Comparison of ENCODE assay signal across 12 mouse cellular contexts in the genomic region with DNA sequence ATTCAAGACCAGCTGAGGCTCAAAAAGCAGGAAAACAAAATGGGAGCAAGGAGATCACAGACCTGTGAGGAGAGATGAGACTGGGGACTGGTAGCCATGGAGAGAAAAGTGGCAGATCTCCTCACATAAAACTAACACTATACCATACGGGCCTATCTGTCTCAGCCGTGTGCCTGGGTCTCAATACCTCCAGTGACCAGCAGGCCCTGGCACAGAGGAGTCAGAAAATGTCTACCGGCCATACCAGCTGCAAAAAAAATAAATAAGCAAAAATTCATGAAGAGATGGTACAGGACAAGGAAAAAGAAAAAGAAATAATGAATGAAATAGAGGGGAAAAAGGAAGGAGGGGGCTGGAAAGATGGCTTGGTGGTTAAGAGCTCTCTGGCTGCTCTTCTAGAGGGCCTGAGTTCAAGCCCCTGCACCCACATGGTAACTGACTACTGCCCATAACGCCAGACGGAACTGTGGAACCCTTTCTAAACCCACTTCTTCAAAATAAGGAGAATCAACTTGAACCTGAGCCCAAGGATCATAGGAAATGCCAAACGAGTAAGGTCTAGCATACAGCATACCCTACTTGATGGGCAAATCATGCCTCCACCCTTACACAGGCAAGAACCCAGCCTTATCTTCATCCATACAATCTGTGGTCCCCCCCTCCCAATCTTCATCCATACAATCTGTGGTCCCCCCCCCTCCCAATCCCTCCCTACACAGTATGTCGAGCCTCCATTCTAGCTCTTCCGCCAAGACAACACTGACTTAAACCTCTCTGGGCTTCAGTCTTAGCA. TPM values are rescaled to one million over a fixed set of nuclear protein-coding genes. Genes with fewer than 3 reads are reported as not detected.
A peak's percentile ranks its signal among the peaks of the same experiment; 100 is the strongest.
DNase-seq lines count a peak whose midpoint lies in the region; ATAC-seq lines count a peak whose summit lies in the region.
"Had no signal": no experiment of that assay in that cellular context is flagged by ENCODE, and none has a peak within 500 bp of the region (broad histone marks: within the 10 kb centered on the region; RNA-seq: fewer than 3 reads in every experiment).

No protein-coding gene starts in this region.

- no peak overlapping the region for H3K4me3 ChIP-seq in heart, embryonic 14.5 days (ENCODE audit: control insufficient read depth in 1 of 2, insufficient read depth in 1 of 2, low read depth in 1 of 2, low read length in 2 of 2)
- H3K4me3 ChIP-seq in forebrain, embryonic 11.5 days (ENCODE audit: low read depth, low read length): peak overlapping the region; percentile 63
- H3K4me3 ChIP-seq in limb, embryonic 15.5 days: no peak overlapping the region; the same call in 1 of the 2 replicates

- no peak for DNase-seq in heart, adult 9 months (ENCODE audit: low spot score in 2 of 2)
- peak; percentile 17 for DNase-seq in A20 (ENCODE audit: low read depth, low spot score)
- DNase-seq in forebrain, embryonic 11.5 days (ENCODE audit: low spot score): no peak
- no peak for DNase-seq in adrenal gland, adult (ENCODE audit: inconsistent age in 2 of 2, low spot score in 1 of 2)
- no peak for DNase-seq in urinary bladder, adult 18-20 months (ENCODE audit: low spot score in 2 of 2)
- no peak for DNase-seq in ovary, postnatal 10 days (ENCODE audit: low spot score)
- DNase-seq: gastrocnemius, adult 2 months; kidney, adult 9 months; lung, postnatal 4 days; retina, postnatal 1 day had no signal

- peaks cover 10 to 15% of the 10 kb centered on the region in 2 experiments; a peak in 3 of 4 replicates for H3K4me1 ChIP-seq in heart, embryonic 14.5 days (ENCODE audit: control insufficient read depth in 2 of 2, insufficient read depth in 2 of 2, low read length in 2 of 2)
- H3K4me1 ChIP-seq in forebrain, embryonic 11.5 days (replicated peaks; ENCODE audit: control insufficient read depth, insufficient read depth, low read length): peaks cover 14% of the 10 kb centered on the region; the same call in 1 of the 2 replicates
- H3K4me1 ChIP-seq in limb, embryonic 15.5 days: peaks cover 18% of the 10 kb centered on the region

- no peak for ATAC-seq in heart, embryonic 14.5 days (ENCODE audit: insufficient number of reproducible peaks, insufficient read depth, low FRiP score, low read depth)
- no peak for ATAC-seq in forebrain, embryonic 11.5 days (replicated peaks; ENCODE audit: low FRiP score)
- no peak for ATAC-seq in limb, embryonic 15.5 days (ENCODE audit: insufficient number of reproducible peaks, low FRiP score, low TSS enrichment, low read depth)

- 88% methylated on average over 8 of the region's 8 CpGs for WGBS in heart, embryonic 14.5 days
- 80% methylated on average over 8 of the region's 8 CpGs for WGBS in forebrain, embryonic 11.5 days
- WGBS in limb, embryonic 15.5 days: 79% methylated on average over 8 of the region's 8 CpGs

- no peaks in the 10 kb centered on the region for H3K27me3 ChIP-seq in heart, embryonic 14.5 days (ENCODE audit: control insufficient read depth, insufficient read depth, low read length)
- no peaks in the 10 kb centered on the region for H3K27me3 ChIP-seq in forebrain, embryonic 11.5 days (ENCODE audit: control insufficient read depth, insufficient read depth, low read length)
- H3K27me3 ChIP-seq in limb, embryonic 15.5 days: no peaks in the 10 kb centered on the region

- H3K9ac ChIP-seq in heart, embryonic 14.5 days (ENCODE audit: low read length): no peak overlapping the region
- peak overlapping the region; percentile 79 for H3K9ac ChIP-seq in forebrain, embryonic 11.5 days (ENCODE audit: low read length)
- no peak overlapping the region for H3K9ac ChIP-seq in limb, embryonic 15.5 days

- no peak overlapping the region for H3K27ac ChIP-seq in heart, embryonic 14.5 days (replicated peaks in 1 of 2; ENCODE audit: control insufficient read depth in 1 of 2, insufficient read depth in 1 of 2, low read depth in 2 of 2, low read length in 2 of 2)
- no peak overlapping the region for H3K27ac ChIP-seq in forebrain, embryonic 11.5 days (ENCODE audit: low read depth, low read length)
- H3K27ac ChIP-seq in limb, embryonic 15.5 days: no peak overlapping the region

- H3K9me3 ChIP-seq in heart, embryonic 14.5 days (ENCODE audit: control insufficient read depth, low read length): no peaks in the 10 kb centered on the region
- no peaks in the 10 kb centered on the region for H3K9me3 ChIP-seq in forebrain, embryonic 11.5 days (ENCODE audit: control insufficient read depth, low read length)
- H3K9me3 ChIP-seq in limb, embryonic 15.5 days: no peaks in the 10 kb centered on the region

- peaks cover 13% of the 10 kb centered on the region for H3K36me3 ChIP-seq in heart, embryonic 14.5 days (ENCODE audit: control insufficient read depth, insufficient read depth, low read length)
- no peaks in the 10 kb centered on the region; the same call in 1 of the 2 replicates for H3K36me3 ChIP-seq in forebrain, embryonic 11.5 days (ENCODE audit: control insufficient read depth, insufficient read depth, low read length)
- H3K36me3 ChIP-seq in limb, embryonic 15.5 days: peaks cover 11% of the 10 kb centered on the region; the same call in 1 of the 2 replicates

- peak overlapping the region; percentile 89; the same call in 1 of the 2 replicates for H3K4me2 ChIP-seq in heart, embryonic 14.5 days (ENCODE audit: low read length)
- peak overlapping the region; percentile 70; the same call in 1 of the 2 replicates for H3K4me2 ChIP-seq in forebrain, embryonic 11.5 days (ENCODE audit: low read depth, low read length, severe bottlenecking)
- H3K4me2 ChIP-seq in limb, embryonic 15.5 days: peak overlapping the region; percentile 71; the same call in 1 of the 2 replicates

RNA-seq across cellular contexts. Expression of gene Ahcy, which starts 1.7 kb away (rescaled TPM):
- polyA plus RNA-seq in heart, embryonic 14.5 days (2014; fragmentation: Nextera tagmentation; extraction: Ambion mirVana): 46.0 and 46.7 TPM in 2 replicates
- 91.8 and 95.8 TPM in 2 replicates for polyA plus RNA-seq in forebrain, embryonic 11.5 days (2014; fragmentation: Nextera tagmentation; extraction: Ambion mirVana)
- 48.7 and 53.5 TPM in 2 replicates for polyA plus RNA-seq in limb, embryonic 15.5 days (2015; fragmentation: Nextera tagmentation; extraction: Ambion mirVana)

RNA-seq across cellular contexts. Expression of gene Gm14226, which starts 54.5 kb away (rescaled TPM):
- polyA plus RNA-seq in heart, embryonic 14.5 days (2014; fragmentation: Nextera tagmentation; extraction: Ambion mirVana): 0.61 and 0.69 TPM in 2 replicates
- polyA plus RNA-seq in forebrain, embryonic 11.5 days (2014; fragmentation: Nextera tagmentation; extraction: Ambion mirVana): 0.27 and 0.40 TPM in 2 replicates
- polyA plus RNA-seq in limb, embryonic 15.5 days (2015; fragmentation: Nextera tagmentation; extraction: Ambion mirVana): 2.9 and 3.7 TPM in 2 replicates
